Mouse (Mus musculus): ENCODE results near the gene Rabl2.

The Rabl2 gene

GRCm38 (mm10) chr15:89557179-89557995 lies 34.3 kb downstream of the Rabl2 start:
- in situ Hi-C loops (cut with MboI; ENCODE audit: low pct_unique_long_range_greater_than_20kb in 1 of 2, low sequenced_read_pairs in 2 of 2, unreplicated experiment in 1 of 2), result no loop called here

- in situ Hi-C loops (cut with MboI; ENCODE audit: low pct_unique_long_range_greater_than_20kb in 1 of 2, low sequenced_read_pairs in 2 of 2, unreplicated experiment in 1 of 2), result no loop called here
These were observed 35.1 kb downstream of the Rabl2 start for GRCm38 (mm10) chr15:89556401-89557178.

- in situ Hi-C loops (cut with MboI; ENCODE audit: low pct_unique_long_range_greater_than_20kb in 1 of 2, low sequenced_read_pairs in 2 of 2, unreplicated experiment in 1 of 2), result no loop called here
These were observed 36.1 kb downstream of the Rabl2 start for GRCm38 (mm10) chr15:89555591-89555990.

- in situ Hi-C loops (cut with MboI; ENCODE audit: low pct_unique_long_range_greater_than_20kb in 1 of 2, low sequenced_read_pairs in 2 of 2, unreplicated experiment in 1 of 2), result no loop called here
These were observed 40.0 kb downstream of the Rabl2 start for GRCm38 (mm10) chr15:89551733-89552132.

- in situ Hi-C loops (cut with MboI; ENCODE audit: low pct_unique_long_range_greater_than_20kb in 1 of 2, low sequenced_read_pairs in 2 of 2, unreplicated experiment in 1 of 2), result no loop called here
These were observed 41.2 kb downstream of the Rabl2 start for GRCm38 (mm10) chr15:89550506-89550905.

GRCm38 (mm10) chr15:89548837-89549236 lies 42.9 kb downstream of the Rabl2 start:
- in situ Hi-C loops (cut with MboI; ENCODE audit: low pct_unique_long_range_greater_than_20kb in 1 of 2, low sequenced_read_pairs in 2 of 2, unreplicated experiment in 1 of 2), result no loop called here

GRCm38 (mm10) chr15:89547824-89548601 lies 43.7 kb downstream of the Rabl2 start:
- in situ Hi-C loops (cut with MboI; ENCODE audit: low pct_unique_long_range_greater_than_20kb in 1 of 2, low sequenced_read_pairs in 2 of 2, unreplicated experiment in 1 of 2), result no loop called here

GRCm38 (mm10) chr15:89547321-89547720 lies 44.4 kb downstream of the Rabl2 start:
- in situ Hi-C loops (cut with MboI; ENCODE audit: low pct_unique_long_range_greater_than_20kb in 1 of 2, low sequenced_read_pairs in 2 of 2, unreplicated experiment in 1 of 2), result no loop called here

GRCm38 (mm10) chr15:89544171-89544570 lies 47.6 kb downstream of the Rabl2 start:
- in situ Hi-C loops (cut with MboI; ENCODE audit: low pct_unique_long_range_greater_than_20kb in 1 of 2, low sequenced_read_pairs in 2 of 2, unreplicated experiment in 1 of 2), result no loop called here

- in situ Hi-C loops (cut with MboI; ENCODE audit: low pct_unique_long_range_greater_than_20kb in 1 of 2, low sequenced_read_pairs in 2 of 2, unreplicated experiment in 1 of 2), result no loop called here
These were observed 57.9 kb downstream of the Rabl2 start for GRCm38 (mm10) chr15:89533843-89534207.

GRCm38 (mm10) chr15:89532924-89533842 lies 58.5 kb downstream of the Rabl2 start:
- in situ Hi-C loops (cut with MboI; ENCODE audit: low pct_unique_long_range_greater_than_20kb in 1 of 2, low sequenced_read_pairs in 2 of 2, unreplicated experiment in 1 of 2), result no loop called here
